Mouse (Mus musculus): ENCODE data around the gene Il27ra. TPM values are rescaled to one million over a fixed set of nuclear protein-coding genes. Genes with fewer than 3 reads are reported as not detected.
"Not testable (repeated sequence)": the region's sequence is repeated elsewhere in the genome, so short reads cannot be mapped to it uniquely, and the experiment has no call there.

Il27ra gene
- polyA plus RNA-seq, 1 experiment from 2014 or later, result 1.2 TPM

GRCm38 (mm10) chr8:84012499-84013165, 29.8 kb downstream of the Il27ra start:
- H3K9me3 ChIP-seq (ENCODE audit: control insufficient read depth, low read length), result no peaks in the 10 kb centered on the region
- H3K4me1 ChIP-seq (ENCODE audit: control insufficient read depth, insufficient read depth, low read length), result peaks cover 26% of the 10 kb centered on the region
- peak overlapping the region; percentile 54 for H3K9ac ChIP-seq (ENCODE audit: low read depth, low read length)
- 17% methylated on average over 35 of the region's 35 CpGs for WGBS
- H3K36me3 ChIP-seq (ENCODE audit: control insufficient read depth, insufficient read depth, low read length), result no peaks in the 10 kb centered on the region
- peak overlapping the region; percentile 99 for H3K4me2 ChIP-seq (ENCODE audit: low read depth, low read length)
- peaks cover 27% of the 10 kb centered on the region for H3K27me3 ChIP-seq (replicated peaks; ENCODE audit: control insufficient read depth, insufficient read depth, low read length)
- H3K27ac ChIP-seq (ENCODE audit: low read length), result no peak overlapping the region
- H3K4me3 ChIP-seq (ENCODE audit: low read length), result peak overlapping the region; percentile 59
- ATAC-seq, result peak; percentile 11; the same call in 1 of the 2 replicates

- Histone ChIP-seq H3K4me1 (ENCODE audit: control insufficient read depth, insufficient read depth, low read length) (peaks cover 26% of the 10 kb centered on the region), H3K9me3 (ENCODE audit: control insufficient read depth, low read length) (no peaks in the 10 kb centered on the region), H3K9ac (ENCODE audit: low read depth, low read length) (peak within 1 kb of the TSS; percentile 66), H3K27me3 (replicated peaks; ENCODE audit: control insufficient read depth, insufficient read depth, low read length) (peaks cover 27% of the 10 kb centered on the region), H3K36me3 (ENCODE audit: control insufficient read depth, insufficient read depth, low read length) (no peaks in the 10 kb centered on the region), H3K4me2 (ENCODE audit: low read depth, low read length) (peak within 1 kb of the TSS; percentile 99), H3K27ac (ENCODE audit: low read length) (peak within 1 kb of the TSS; percentile 27; the same call in 1 of the 2 replicates), H3K4me3 (ENCODE audit: low read length) (peak within 1 kb of the TSS; percentile 59)
- WGBS, result under 1% methylated on average over 45 of the region's 45 CpGs
- ATAC-seq, result peak; percentile 83
Observed at GRCm38 (mm10) chr8:84011705-84012498, 30.5 kb downstream of the Il27ra start, which contains the start of gene 2210011C24Rik. 2210011C24Rik (minus strand) TSS chr8:84012171.

- WGBS, result 1% methylated on average over 77 of the region's 83 CpGs
- Histone ChIP-seq H3K4me1 (ENCODE audit: control insufficient read depth, insufficient read depth, low read length) (peaks cover 26% of the 10 kb centered on the region), H3K4me3 (ENCODE audit: low read length) (peak overlapping the region; percentile 59), H3K27ac (ENCODE audit: low read length) (peak overlapping the region; percentile 27; the same call in 1 of the 2 replicates), H3K36me3 (ENCODE audit: control insufficient read depth, insufficient read depth, low read length) (no peaks in the 10 kb centered on the region), H3K9ac (ENCODE audit: low read depth, low read length) (peak overlapping the region; percentile 66), H3K27me3 (replicated peaks; ENCODE audit: control insufficient read depth, insufficient read depth, low read length) (peaks cover 27% of the 10 kb centered on the region), H3K9me3 (ENCODE audit: control insufficient read depth, low read length) (no peaks in the 10 kb centered on the region), H3K4me2 (ENCODE audit: low read depth, low read length) (peak overlapping the region; percentile 99)
- ATAC-seq, result peak; percentile 58
Observed at GRCm38 (mm10) chr8:84010625-84011611, 31.5 kb downstream of the Il27ra start.

- Histone ChIP-seq H3K9ac (ENCODE audit: low read depth, low read length) (no peak overlapping the region), H3K4me2 (ENCODE audit: low read depth, low read length) (no peak overlapping the region), H3K4me1 (ENCODE audit: control insufficient read depth, insufficient read depth, low read length) (peaks cover 29% of the 10 kb centered on the region), H3K27me3 (replicated peaks; ENCODE audit: control insufficient read depth, insufficient read depth, low read length) (peaks cover 27% of the 10 kb centered on the region), H3K9me3 (ENCODE audit: control insufficient read depth, low read length) (no peaks in the 10 kb centered on the region), H3K36me3 (ENCODE audit: control insufficient read depth, insufficient read depth, low read length) (no peaks in the 10 kb centered on the region), H3K4me3 (ENCODE audit: low read length) (peak overlapping the region; percentile 7; the same call in 1 of the 2 replicates), H3K27ac (ENCODE audit: low read length) (no peak overlapping the region)
- WGBS, result 2% methylated on average over 11 of the region's 11 CpGs
- no peak for ATAC-seq
Observed at GRCm38 (mm10) chr8:84009876-84010275, 32.5 kb downstream of the Il27ra start.

- H3K27me3 ChIP-seq (replicated peaks; ENCODE audit: control insufficient read depth, insufficient read depth, low read length), result peaks cover 27% of the 10 kb centered on the region
- H3K9me3 ChIP-seq (ENCODE audit: control insufficient read depth, low read length), result no peaks in the 10 kb centered on the region
- H3K4me1 ChIP-seq (ENCODE audit: control insufficient read depth, insufficient read depth, low read length), result peaks cover 39% of the 10 kb centered on the region
- no peak overlapping the region for H3K4me3 ChIP-seq (ENCODE audit: low read length)
- H3K27ac ChIP-seq (ENCODE audit: low read length), result no peak overlapping the region
- ATAC-seq, result no peak
- H3K4me2 ChIP-seq (ENCODE audit: low read depth, low read length), result no peak overlapping the region
- 34% methylated on average over 7 of the region's 7 CpGs for WGBS
- H3K9ac ChIP-seq (ENCODE audit: low read depth, low read length), result no peak overlapping the region
- no peaks in the 10 kb centered on the region for H3K36me3 ChIP-seq (ENCODE audit: control insufficient read depth, insufficient read depth, low read length)
Observed at GRCm38 (mm10) chr8:84008362-84008761, 34.0 kb downstream of the Il27ra start.

- H3K4me3 ChIP-seq (ENCODE audit: low read length); H3K27ac ChIP-seq (ENCODE audit: low read length); H3K9ac ChIP-seq (ENCODE audit: low read depth, low read length); H3K9me3 ChIP-seq (ENCODE audit: control insufficient read depth, low read length); ATAC-seq; H3K27me3 ChIP-seq (replicated peaks; ENCODE audit: control insufficient read depth, insufficient read depth, low read length); H3K36me3 ChIP-seq (ENCODE audit: control insufficient read depth, insufficient read depth, low read length): not testable (repeated sequence)
- Histone ChIP-seq H3K4me1 (ENCODE audit: control insufficient read depth, insufficient read depth, low read length) (peaks cover 30% of the 10 kb centered on the region), H3K4me2 (ENCODE audit: low read depth, low read length) (peak overlapping the region; percentile 92; the same call in 1 of the 2 replicates)
- WGBS, result 95% methylated on average over 7 of the region's 7 CpGs
Observed at GRCm38 (mm10) chr8:84005502-84005901, 36.9 kb downstream of the Il27ra start.

GRCm38 (mm10) chr8:84004533-84005201, 37.7 kb downstream of the Il27ra start:
- peak overlapping the region; percentile 92 for H3K4me2 ChIP-seq (ENCODE audit: low read depth, low read length)
- no peaks in the 10 kb centered on the region for H3K36me3 ChIP-seq (ENCODE audit: control insufficient read depth, insufficient read depth, low read length)
- H3K27me3 ChIP-seq (replicated peaks; ENCODE audit: control insufficient read depth, insufficient read depth, low read length), result no peaks in the 10 kb centered on the region
- peaks cover 26% of the 10 kb centered on the region for H3K4me1 ChIP-seq (ENCODE audit: control insufficient read depth, insufficient read depth, low read length)
- peak overlapping the region; percentile 66 for H3K4me3 ChIP-seq (ENCODE audit: low read length)
- H3K9ac ChIP-seq (ENCODE audit: low read depth, low read length), result peak overlapping the region; percentile 83
- peak; percentile 88 for ATAC-seq
- under 1% methylated on average over 30 of the region's 30 CpGs for WGBS
- peak overlapping the region; percentile 89 for H3K27ac ChIP-seq (ENCODE audit: low read length)
- no peaks in the 10 kb centered on the region for H3K9me3 ChIP-seq (ENCODE audit: control insufficient read depth, low read length)

- Histone ChIP-seq H3K27ac (ENCODE audit: low read length) (peak overlapping the region; percentile 89; the same call in 1 of the 2 replicates), H3K4me2 (ENCODE audit: low read depth, low read length) (peak overlapping the region; percentile 92), H3K9ac (ENCODE audit: low read depth, low read length) (peak overlapping the region; percentile 83), H3K27me3 (replicated peaks; ENCODE audit: control insufficient read depth, insufficient read depth, low read length) (no peaks in the 10 kb centered on the region), H3K4me3 (ENCODE audit: low read length) (peak overlapping the region; percentile 66), H3K36me3 (ENCODE audit: control insufficient read depth, insufficient read depth, low read length) (no peaks in the 10 kb centered on the region), H3K4me1 (ENCODE audit: control insufficient read depth, insufficient read depth, low read length) (peaks cover 36% of the 10 kb centered on the region), H3K9me3 (ENCODE audit: control insufficient read depth, low read length) (no peaks in the 10 kb centered on the region)
- 74% methylated on average over 6 of the region's 6 CpGs for WGBS
- ATAC-seq, result no peak
Observed at GRCm38 (mm10) chr8:84003612-84004246, 38.7 kb downstream of the Il27ra start.
